Mouse (Mus musculus) spleen, adult 2 months (tissue): ENCODE results near the gene Olfr316. TPM values are rescaled to one million over a fixed set of nuclear protein-coding genes. Genes with fewer than 3 reads are reported as not detected.

Experiments
- DNase-seq, 2 experiments: peaks; one replicate each; pipeline versions ENCODE4 v3.0.0 to v3.0.0-alpha.2; 2012 to 2021; ENCODE audit warnings: low spot score in 2 of 2, low read depth in 1 of 2
- H3K27ac ChIP-seq: fragments of 200-500 bp; 2 replicates; pipeline ENCODE4 v1.5.1; 2012; ENCODE audit warnings: low read length, inconsistent platforms; ENCODE audit not compliant: insufficient read depth
- H3K27me3 ChIP-seq: fragments of 200-500 bp; 2 replicates; pipeline ENCODE4 v1.6.1; 2012; ENCODE audit warnings: mild to moderate bottlenecking, moderate library complexity, low read length, inconsistent platforms; ENCODE audit not compliant: control insufficient read depth, insufficient read depth
- H3K36me3 ChIP-seq: fragments of 200-500 bp; 2 replicates; pipeline ENCODE4 v1.6.1; 2012; ENCODE audit warnings: mild to moderate bottlenecking, low read length, inconsistent platforms; ENCODE audit not compliant: control insufficient read depth, insufficient read depth
- H3K4me1 ChIP-seq: fragments of 200-500 bp; 2 replicates; pipeline ENCODE4 v1.6.1; 2011; ENCODE audit warnings: inconsistent platforms; ENCODE audit not compliant: control insufficient read depth, insufficient read depth, insufficient read length
- H3K4me3 ChIP-seq: fragments of 200-500 bp; 2 replicates; pipeline ENCODE4 v1.5.1; 2011; ENCODE audit warnings: mild to moderate bottlenecking, inconsistent platforms; ENCODE audit not compliant: insufficient read depth, insufficient read length; ENCODE audit errors: extremely low read depth
- CTCF ChIP-seq: fragments of 200-500 bp; IDR thresholded peaks from 2 replicates; pipeline ENCODE4 v1.5.1; 2011; ENCODE audit warnings: mild to moderate bottlenecking, inconsistent platforms; ENCODE audit not compliant: insufficient read depth, insufficient read length, insufficient replicate concordance; ENCODE audit errors: extremely low read depth
- POLR2A ChIP-seq: fragments of 200-500 bp; IDR thresholded peaks from 2 replicates; pipeline ENCODE4 v1.6.1; 2011; ENCODE audit warnings: low read depth, low read length, inconsistent platforms
- WGBS: fragments of 180-500 bp; shearing (Covaris S2); methylation state at CpG from one replicate; pipeline ENCODE4 v1.1.7; 2018; 5-methylcytosine and 5-hydroxymethylcytosine counted together
- polyA plus RNA-seq: library from polyadenylated mRNA; depleted of rRNA; stranded (reverse); fragments of >200 nt; gene quantifications from 2 replicates; pipeline ENCODE4 v1.2.3, GENCODE M21; 2012; rRNA removed

Olfr316 gene
- polyA plus RNA-seq, 1 experiment, result not detected

GRCm38 (mm10) chr11:58803871-58804270 is 51.3 kb downstream of the Olfr316 start:
- Histone ChIP-seq H3K27me3 (no peaks in the 10 kb centered on the region), H3K36me3 (no peaks in the 10 kb centered on the region), H3K27ac (no peak overlapping the region), H3K4me1 (no peaks in the 10 kb centered on the region), H3K4me3 (no peak overlapping the region)
- no peak for DNase-seq
- TF ChIP-seq POLR2A, result no peak
- no peak for TF ChIP-seq CTCF
- WGBS, result 79% methylated on average over 4 of the region's 4 CpGs

GRCm38 (mm10) chr11:58804393-58804792 is 51.9 kb downstream of the Olfr316 start:
- no peaks in the 10 kb centered on the region for H3K36me3 ChIP-seq
- no peaks in the 10 kb centered on the region for H3K27me3 ChIP-seq
- TF ChIP-seq CTCF (no peak), POLR2A (no peak)
- H3K27ac ChIP-seq, result no peak overlapping the region
- DNase-seq, result no peak
- 78% methylated on average over 2 of the region's 2 CpGs for WGBS
- H3K4me1 ChIP-seq, result no peaks in the 10 kb centered on the region
- no peak overlapping the region for H3K4me3 ChIP-seq

Other genes starting within 250 kb of the Olfr316 start
- not detected in 2 replicates for gene Olfr330, start 217.9 kb upstream of the Olfr316 start, polyA plus RNA-seq
- gene Olfr329-ps, start 206.3 kb upstream of the Olfr316 start, polyA plus RNA-seq, result 0.12 TPM in 1 of 2 replicates, not detected in the other
- 0.08 TPM in 1 of 2 replicates, not detected in the other for gene Olfr328, start 197.1 kb upstream of the Olfr316 start, polyA plus RNA-seq
- not detected in 2 replicates for gene Olfr224, start 182.2 kb upstream of the Olfr316 start, polyA plus RNA-seq
- not detected in 2 replicates for gene Olfr325, start 175.0 kb upstream of the Olfr316 start, polyA plus RNA-seq
- gene Olfr324, start 157.6 kb upstream of the Olfr316 start, polyA plus RNA-seq, result not detected in 2 replicates
- gene 2210407C18Rik, start 136.7 kb upstream of the Olfr316 start, polyA plus RNA-seq, result not detected in 2 replicates
- gene Olfr323, start 122.2 kb upstream of the Olfr316 start, polyA plus RNA-seq, result not detected in 2 replicates
- 4.6 and 8.9 TPM in 2 replicates for gene Trim58, start 112.3 kb upstream of the Olfr316 start, polyA plus RNA-seq
- gene Olfr322, start 94.0 kb upstream of the Olfr316 start, polyA plus RNA-seq, result 0.21 TPM in 1 of 2 replicates, not detected in the other
- not detected in 2 replicates for gene Olfr320, start 71.6 kb upstream of the Olfr316 start, polyA plus RNA-seq
- gene Olfr319, start 53.6 kb upstream of the Olfr316 start, polyA plus RNA-seq, result not detected in 2 replicates
- not detected in 2 replicates for gene Olfr318, start 28.7 kb upstream of the Olfr316 start, polyA plus RNA-seq
- not detected in 2 replicates for gene Olfr317, start 13.5 kb upstream of the Olfr316 start, polyA plus RNA-seq
- not detected in 2 replicates for gene Olfr315, start 20.5 kb downstream of the Olfr316 start, polyA plus RNA-seq
- not detected in 2 replicates for gene Olfr314, start 30.2 kb downstream of the Olfr316 start, polyA plus RNA-seq
- gene Fam183b, start 49.2 kb downstream of the Olfr316 start, polyA plus RNA-seq, result not detected in 2 replicates
- gene Olfr313, start 62.3 kb downstream of the Olfr316 start, polyA plus RNA-seq, result not detected in 2 replicates
- not detected in 2 replicates for gene Olfr312, start 76.5 kb downstream of the Olfr316 start, polyA plus RNA-seq
- gene Olfr311, start 86.5 kb downstream of the Olfr316 start, polyA plus RNA-seq, result not detected in 2 replicates
- gene Gm12258, start 94.4 kb downstream of the Olfr316 start, polyA plus RNA-seq, result 2.6 and 2.9 TPM in 2 replicates
- gene 2810021J22Rik, start 114.5 kb downstream of the Olfr316 start, polyA plus RNA-seq, result 1.7 and 4.0 TPM in 2 replicates
- gene Zfp39, start 151.5 kb downstream of the Olfr316 start, polyA plus RNA-seq, result 1.2 and 1.3 TPM in 2 replicates
- 14.6 and 14.9 TPM in 2 replicates for gene Btnl10, start 165.2 kb downstream of the Olfr316 start, polyA plus RNA-seq
- 157 and 230 TPM in 2 replicates for gene Rnf187, start 186.2 kb downstream of the Olfr316 start, polyA plus RNA-seq
- 13.2 and 21.2 TPM in 2 replicates for gene Hist3h2ba, start 196.2 kb downstream of the Olfr316 start, polyA plus RNA-seq
- 14.8 and 20.0 TPM in 2 replicates for gene Hist3h2a, start 202.0 kb downstream of the Olfr316 start, polyA plus RNA-seq
- gene Trim17, start 202.0 kb downstream of the Olfr316 start, polyA plus RNA-seq, result 0.06 and 0.23 TPM in 2 replicates
- gene Trim11, start 225.4 kb downstream of the Olfr316 start, polyA plus RNA-seq, result 55.6 and 62.0 TPM in 2 replicates